Mouse (Mus musculus) cerebellum, adult 11-12 months (tissue): ENCODE results near the gene Rrp8.
"Not testable (repeated sequence)": the region's sequence is repeated elsewhere in the genome, so short reads cannot be mapped to it uniquely, and the experiment has no call there.

Experiments used
- DNase-seq: peaks from one replicate; pipeline ENCODE4 v3.0.0; 2022

Rrp8 gene

GRCm38 (mm10) chr7:105743926-105744590 lies 6.9 kb upstream of the Rrp8 start, which contains the start of gene Taf10:
Gene Taf10, minus strand, starts transcription at chr7:105744361.
- DNase-seq, result peak; percentile 86

GRCm38 (mm10) chr7:105743246-105743925 lies 6.2 kb upstream of the Rrp8 start:
- not testable (repeated sequence) for DNase-seq

DNA sequence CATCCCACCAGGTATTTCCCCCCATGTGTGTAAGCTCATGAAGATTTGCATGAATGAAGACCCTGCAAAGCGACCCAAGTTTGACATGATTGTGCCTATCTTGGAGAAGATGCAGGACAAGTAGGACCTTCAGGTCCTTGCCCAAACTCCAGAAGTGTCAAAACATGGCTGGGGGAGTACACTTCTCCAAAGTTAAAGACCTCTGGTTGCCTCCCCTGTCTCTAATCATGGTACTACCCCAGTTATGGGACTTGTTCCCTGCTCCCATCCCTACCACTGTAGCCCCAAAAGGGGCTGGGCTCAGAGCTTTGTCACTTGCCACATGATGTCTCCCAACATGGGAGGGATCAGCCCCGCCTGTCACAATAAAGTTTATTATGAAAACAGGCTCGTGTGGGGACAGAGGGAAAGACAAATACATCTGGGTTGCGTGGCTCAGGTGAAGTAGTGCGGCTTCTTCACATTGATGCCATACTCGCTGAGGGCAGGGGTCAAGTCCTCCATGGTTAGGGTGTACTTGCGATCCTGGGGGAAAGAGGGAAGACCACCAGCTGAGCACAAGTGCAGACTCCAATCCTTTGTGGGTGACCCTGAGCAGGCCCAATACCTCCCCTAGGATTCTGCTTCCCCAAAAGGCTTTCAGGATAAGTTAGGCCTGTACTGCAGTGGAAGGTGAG lies 5.5 kb upstream of the Rrp8 start:
- DNase-seq, result not testable (repeated sequence)

GRCm38 (mm10) chr7:105741978-105742377 lies 4.8 kb upstream of the Rrp8 start:
- no peak for DNase-seq

- DNase-seq, result no peak
Measured at GRCm38 (mm10) chr7:105740851-105741250, 3.7 kb upstream of the Rrp8 start.

DNA sequence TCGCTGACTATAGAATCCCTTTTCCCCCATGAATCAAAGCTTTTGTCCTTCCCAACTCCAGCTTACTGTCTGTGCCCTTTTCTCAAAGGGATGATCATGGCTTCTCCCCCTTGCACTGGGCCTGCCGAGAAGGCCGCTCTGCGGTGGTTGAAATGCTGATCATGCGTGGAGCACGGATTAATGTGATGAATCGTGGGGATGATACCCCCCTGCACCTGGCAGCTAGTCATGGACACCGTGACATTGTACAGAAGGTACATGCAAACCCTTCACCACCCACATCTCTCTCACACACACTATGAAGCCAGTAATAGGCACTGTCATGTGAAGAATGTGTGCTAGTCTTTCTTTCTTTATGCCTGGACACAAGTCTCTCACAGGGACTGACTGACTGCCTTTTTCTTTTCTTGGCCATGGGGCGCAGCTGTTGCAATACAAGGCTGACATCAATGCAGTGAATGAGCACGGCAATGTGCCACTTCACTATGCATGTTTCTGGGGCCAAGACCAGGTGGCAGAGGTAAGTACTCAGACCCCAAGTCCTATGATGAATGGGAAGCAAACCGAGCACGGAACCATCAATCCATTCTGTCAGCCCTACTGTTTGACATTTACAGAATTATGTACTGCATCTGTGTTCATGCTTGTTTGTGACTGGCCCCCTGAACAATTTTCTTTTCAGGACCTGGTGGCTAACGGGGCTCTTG lies 3.1 kb upstream of the Rrp8 start:
- peak; percentile 9 for DNase-seq

- no peak for DNase-seq
Measured at GRCm38 (mm10) chr7:105738948-105739347, 1.8 kb upstream of the Rrp8 start.

DNA sequence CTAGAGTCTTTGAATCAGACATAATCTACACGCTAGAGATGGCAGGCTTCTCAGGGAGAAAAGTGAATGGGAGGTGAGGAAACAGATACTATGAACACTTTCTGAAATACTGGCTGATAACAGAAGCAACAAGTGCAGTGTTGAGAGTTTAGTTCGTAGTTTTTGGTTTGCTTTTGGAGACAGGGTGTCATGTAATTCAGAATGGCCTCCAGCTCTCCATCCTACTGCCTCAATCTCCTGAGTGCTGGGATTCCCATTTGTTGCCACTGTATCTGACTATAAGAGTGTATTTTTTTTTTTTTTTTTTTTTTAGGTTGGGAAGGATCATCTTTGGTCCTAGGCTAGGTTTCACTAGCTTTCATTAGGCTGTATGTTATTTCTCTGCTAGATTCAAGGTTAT lies 1.1 kb upstream of the Rrp8 start:
- no peak for DNase-seq

- no peak for DNase-seq
Measured at GRCm38 (mm10) chr7:105737648-105738047, 463 bp upstream of the Rrp8 start.

GRCm38 (mm10) chr7:105736264-105736901 lies 802 bp downstream of the Rrp8 start, which contains the start of gene Ilk:
Gene Ilk, plus strand, starts transcription at chr7:105736592.
- peak; percentile 94 for DNase-seq

DNA sequence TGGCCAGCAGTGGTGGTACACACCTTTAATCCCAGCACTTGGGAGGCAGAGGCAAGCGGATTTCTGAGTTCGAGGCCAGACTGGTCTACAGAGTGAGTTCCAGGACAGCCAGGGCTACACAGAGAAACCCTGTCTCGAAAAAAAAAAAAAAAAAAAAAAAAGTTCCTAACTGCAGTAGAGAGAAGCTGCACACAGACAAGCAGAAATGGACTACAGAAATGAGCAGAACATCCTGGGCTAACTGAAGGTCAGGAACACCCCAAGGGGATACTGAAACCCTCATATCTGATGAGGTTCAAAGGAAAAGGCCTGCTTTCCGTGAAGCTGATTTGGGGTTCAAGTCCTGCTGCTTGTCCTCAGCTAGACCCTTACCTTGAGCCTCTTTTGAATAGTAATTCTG lies 1.7 kb downstream of the Rrp8 start:
- peak; percentile 18 for DNase-seq

- no peak for DNase-seq
Measured at GRCm38 (mm10) chr7:105734826-105735225, 2.4 kb downstream of the Rrp8 start.

- DNase-seq, result peak; percentile 17
Measured at GRCm38 (mm10) chr7:105733836-105734235, 3.3 kb downstream of the Rrp8 start.

DNA sequence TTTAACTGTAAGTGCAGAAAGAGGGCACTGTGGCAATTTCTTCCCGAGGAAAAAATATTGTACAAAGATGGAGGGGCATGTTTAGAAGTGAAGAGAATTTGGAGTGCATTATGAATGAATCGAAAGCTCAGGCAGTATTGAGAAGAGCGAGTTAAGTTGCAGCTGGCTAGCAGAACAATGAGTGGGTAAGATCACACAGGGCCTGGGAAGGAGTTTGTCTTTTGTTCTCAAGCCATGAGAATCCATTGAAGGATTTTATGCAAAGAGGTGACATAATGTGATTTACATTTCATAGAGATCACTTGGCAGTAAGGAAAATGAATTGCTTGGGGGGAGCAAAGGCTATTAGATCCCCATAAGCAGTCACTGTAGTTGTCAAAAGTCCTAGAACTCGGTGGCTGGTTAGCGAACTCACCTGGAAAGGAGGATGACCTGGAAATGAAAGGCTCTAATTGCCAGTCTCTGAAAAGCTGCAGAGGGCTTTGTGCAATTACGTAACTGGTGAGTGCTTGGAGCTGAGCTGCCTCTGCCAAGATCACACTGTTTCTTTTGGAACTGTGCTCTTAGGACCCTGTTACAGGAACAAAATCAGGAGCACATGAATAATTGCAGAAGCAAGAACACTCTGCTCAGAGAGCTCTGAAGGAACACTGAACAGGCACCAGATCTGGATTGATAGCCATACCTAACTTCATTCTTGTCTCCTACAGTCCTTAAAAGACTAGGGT lies 8.3 kb downstream of the Rrp8 start:
- DNase-seq, result peak; percentile 29

GRCm38 (mm10) chr7:105726980-105727325 lies 10.2 kb downstream of the Rrp8 start:
- no peak for DNase-seq

DNA sequence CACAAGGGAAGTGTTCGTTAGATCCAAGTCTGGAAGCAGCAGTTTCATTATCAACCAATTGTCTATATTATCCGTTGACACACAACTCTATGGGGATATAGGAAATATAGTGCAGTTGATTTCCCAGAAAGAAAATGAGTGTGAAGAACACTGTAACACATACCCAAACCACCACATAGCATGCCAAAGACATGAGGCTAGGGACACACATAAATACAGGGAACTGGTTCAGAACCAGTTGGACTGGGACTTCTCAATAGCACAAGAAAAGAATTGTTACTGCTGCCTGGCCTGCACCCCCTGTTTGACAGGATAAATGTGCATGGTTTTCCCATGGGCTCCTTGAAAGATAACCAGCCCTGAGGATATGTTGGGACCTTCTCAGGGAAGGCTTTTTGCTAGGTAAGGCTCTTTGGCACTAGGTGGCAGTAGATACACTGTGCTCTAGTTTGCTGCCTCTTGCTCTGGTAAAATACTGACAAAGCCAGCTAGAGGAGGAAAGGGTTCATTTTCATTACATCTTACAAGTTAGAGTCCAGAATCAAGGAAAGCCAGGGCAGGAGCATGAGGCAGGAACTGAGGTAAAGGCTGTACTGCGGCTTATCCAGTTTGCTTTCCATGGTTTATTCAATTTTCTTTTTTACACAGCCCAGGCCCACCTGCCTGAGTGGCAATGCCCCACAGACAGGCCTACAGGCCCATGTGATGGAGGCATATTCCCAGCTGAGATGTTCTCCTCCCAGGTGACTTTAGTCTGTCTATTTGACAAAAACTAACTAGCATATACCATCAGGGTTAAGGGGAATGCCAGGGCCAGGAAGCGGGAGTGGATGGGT lies 10.8 kb downstream of the Rrp8 start:
- peak; percentile 45 for DNase-seq

DNA sequence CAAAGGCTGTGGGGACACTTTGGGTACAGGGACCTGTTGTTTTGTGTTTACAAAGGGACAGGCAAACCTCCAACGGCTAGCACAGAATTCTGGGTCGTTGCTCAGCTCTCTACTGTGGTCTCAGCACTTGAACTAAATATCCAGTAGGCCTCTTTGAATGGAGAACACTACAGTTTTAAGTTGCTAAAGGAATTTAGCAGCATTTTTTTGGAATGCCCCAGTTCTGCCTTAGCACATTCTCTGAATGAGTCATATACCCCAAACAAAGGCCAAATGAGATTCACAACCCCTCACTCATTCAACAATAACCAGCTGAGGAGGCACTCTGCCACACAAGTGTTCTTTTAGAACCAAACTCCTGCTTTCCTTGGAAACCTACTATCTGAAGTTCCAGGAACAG lies 15.3 kb downstream of the Rrp8 start:
- DNase-seq, result no peak

- no peak for DNase-seq
Measured at GRCm38 (mm10) chr7:105715366-105715765, 21.8 kb downstream of the Rrp8 start.

DNA sequence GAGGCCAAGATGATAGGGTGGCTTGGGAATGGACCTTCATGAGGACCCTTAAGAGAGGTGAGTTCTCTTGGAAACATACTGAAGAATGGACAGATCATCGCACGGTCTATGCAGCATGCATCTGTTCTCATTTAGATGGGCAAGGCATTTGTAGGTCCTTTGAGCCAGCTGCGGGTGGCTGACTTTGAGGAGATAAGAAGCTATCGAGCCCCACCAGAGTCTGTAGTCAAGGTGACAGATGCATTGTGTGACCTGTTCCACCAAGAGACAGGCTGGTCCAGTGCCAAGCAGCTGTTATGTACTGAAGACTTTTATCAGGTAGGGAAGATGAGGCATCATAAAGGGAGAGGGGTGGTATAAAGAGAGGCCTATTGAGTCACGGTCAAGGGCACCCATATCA lies 28.5 kb downstream of the Rrp8 start:
- no peak for DNase-seq

GRCm38 (mm10) chr7:105703816-105704215 lies 33.4 kb downstream of the Rrp8 start:
- DNase-seq, result peak; percentile 47

DNA sequence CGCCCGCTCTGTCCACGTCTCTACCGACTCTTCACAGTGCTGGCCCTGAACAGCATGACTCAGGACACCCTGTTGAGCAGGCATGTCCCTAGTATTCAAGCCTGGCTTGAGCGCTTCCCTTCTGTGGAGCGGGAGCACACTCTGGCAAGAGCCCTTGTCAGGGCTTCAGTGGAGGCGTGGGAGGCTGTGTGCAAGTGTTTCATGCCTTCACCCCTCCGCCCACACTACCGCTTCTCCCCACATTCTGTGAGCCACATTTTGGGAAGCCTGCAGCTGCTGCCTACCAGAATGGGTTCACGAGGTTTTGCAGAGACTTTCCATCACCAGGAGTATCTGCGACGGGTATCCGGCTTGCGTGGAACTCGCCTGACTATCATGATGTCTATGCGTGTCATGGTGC lies 34.0 kb downstream of the Rrp8 start:
- peak; percentile 22 for DNase-seq
